Mouse (Mus musculus) lung, adult 2 months (tissue): ENCODE measurements around the gene Ppl.
A peak's percentile ranks its signal among the peaks of the same experiment; 100 is the strongest.

Experiments used
- CTCF ChIP-seq: fragments of 200-500 bp; IDR thresholded peaks from 2 replicates; pipeline ENCODE4 v1.5.1; 2011; ENCODE audit warnings: mild to moderate bottlenecking, low read length, control low read depth; ENCODE audit not compliant: insufficient read depth
- POLR2A ChIP-seq: fragments of 200-500 bp; IDR thresholded peaks from 2 replicates; pipeline ENCODE4 v1.6.1; 2011; ENCODE audit warnings: low read depth, mild to moderate bottlenecking, control low read depth, low read length, borderline replicate concordance; ENCODE audit errors: extremely low read depth

DNA sequence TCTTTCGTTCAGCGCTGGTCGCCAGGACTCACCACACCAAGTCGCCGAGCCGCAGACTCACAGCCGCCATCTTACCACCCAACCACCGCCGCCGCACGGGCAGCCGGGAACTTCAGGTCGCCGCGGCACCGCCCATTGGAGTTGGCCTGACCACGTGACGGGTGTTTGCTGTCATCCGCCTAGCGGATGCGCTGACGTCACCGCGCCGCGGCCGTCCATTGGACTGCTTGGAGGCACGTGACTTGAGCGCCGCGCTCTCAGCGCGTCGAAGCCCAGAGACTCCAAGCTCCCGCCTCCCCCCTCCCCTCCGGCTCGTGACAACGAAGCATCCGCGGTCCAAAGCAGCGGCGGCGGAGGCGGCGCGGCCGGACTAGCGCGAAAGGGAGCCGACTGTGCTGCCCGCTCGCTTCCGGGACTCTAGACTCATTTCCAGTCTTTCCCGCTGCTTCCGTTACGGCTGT lies 82.4 kb downstream of the Ppl start, which contains the start of the genes Glyr1 and Ubn1:
- TF ChIP-seq POLR2A, result peak; percentile 71
- no peak for TF ChIP-seq CTCF
